Mouse (Mus musculus) liver, adult 2 months (tissue): ENCODE results near the gene Gm20388.

ENCODE experiments used
- CTCF ChIP-seq: fragments of 200-500 bp; IDR thresholded peaks from 2 replicates; pipeline ENCODE4 v1.5.1; 2011; ENCODE audit warnings: low read depth, low read length, control low read depth
- POLR2A ChIP-seq: fragments of 200-500 bp; IDR thresholded peaks from 2 replicates; pipeline ENCODE4 v1.6.1; 2011; ENCODE audit warnings: low read length, control low read depth; ENCODE audit not compliant: insufficient read depth; ENCODE audit errors: extremely low read depth

DNA sequence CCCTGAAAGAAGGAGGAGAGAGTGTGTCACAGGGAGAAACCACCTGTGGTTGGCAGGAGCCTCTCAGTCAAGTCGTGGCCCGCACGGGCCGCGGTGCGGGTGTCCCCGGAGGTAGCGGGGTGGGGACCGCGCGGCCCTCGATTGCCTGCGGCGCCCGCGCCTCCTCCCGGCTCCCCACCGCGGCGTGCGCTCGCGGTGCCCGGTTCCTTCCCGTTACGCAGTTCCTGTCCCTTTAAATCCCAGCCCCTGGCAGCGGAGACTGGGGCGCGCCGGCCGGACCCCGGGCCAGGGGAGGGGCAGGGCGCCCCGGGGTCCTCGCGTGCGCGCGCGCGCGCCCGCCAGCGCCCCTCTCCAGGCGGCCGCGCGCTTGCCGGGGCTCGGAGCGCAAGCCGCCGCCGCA, 1819.1 kb downstream of the Gm20388 start:
- TF ChIP-seq CTCF (no peak), POLR2A (no peak)
